Mouse (Mus musculus) erythroid progenitor cell, adult 5-6 weeks (primary cell): ENCODE measurements around the gene Raet1d. TPM values are rescaled to one million over a fixed set of nuclear protein-coding genes. Genes with fewer than 3 reads are reported as not detected.

Experiments used
- total RNA-seq, 2 experiments: library from RNA; stranded (forward) in 1 of 2; stranded (reverse) in 1 of 2; fragments of 150-400 nt in 1 of 2; fragments of 186-747, 209-891 nt in 1 of 2; gene quantifications; 2 replicates each; pipeline versions ENCODE4 v1.2.3 to v1.2.4; 2015 to 2017; ENCODE audit warnings: low replicate concordance in 2 of 2

The Raet1d gene
- total RNA-seq, 2 experiments from 2014 or later = 2.6 TPM; not detected in 1

Other genes starting within 250 kb of the Raet1d start
- 2.5 TPM in 1 of 2 replicates, not detected in the other for gene E030030I06Rik, start 211.3 kb upstream of the Raet1d start, total RNA-seq (2015; ENCODE audit: low replicate concordance)
- gene E030030I06Rik, start 211.3 kb upstream of the Raet1d start, total RNA-seq (2017; ENCODE audit: low replicate concordance) = 2.9 and 3.0 TPM in 2 replicates
- not detected in 2 replicates for gene Raet1e, start 202.0 kb upstream of the Raet1d start, total RNA-seq (2015; ENCODE audit: low replicate concordance)
- not detected in 2 replicates for gene Raet1e, start 202.0 kb upstream of the Raet1d start, total RNA-seq (2017; ENCODE audit: low replicate concordance)
- gene H60b, start 202.0 kb upstream of the Raet1d start, total RNA-seq (2015; ENCODE audit: low replicate concordance) = not detected in 2 replicates
- not detected in 2 replicates for gene H60b, start 202.0 kb upstream of the Raet1d start, total RNA-seq (2017; ENCODE audit: low replicate concordance)